Mouse (Mus musculus) left cerebral cortex, postnatal 36 days (tissue): ENCODE data around the gene Farsa. TPM values are rescaled to one million over a fixed set of nuclear protein-coding genes. Genes with fewer than 3 reads are reported as not detected.

ENCODE experiments used
- DNase-seq, 2 experiments: peaks; one replicate each; pipeline ENCODE4 v3.0.0; 2021 to 2022; ENCODE audit warnings: low spot score in 2 of 2, mixed read lengths in 1 of 2
- intact Hi-C: fragments of 180-260 bp; cut with DNase I; formaldehyde crosslinking; loops from one replicate; pipeline ENCODE4 v1.15.1; 2025
- total RNA-seq, 2 experiments: library from RNA; stranded (reverse); gene quantifications; 2 replicates each; pipeline ENCODE4 v1.2.3; 2021

Gene Farsa
- total RNA-seq, 2 experiments from 2014 or later, result 46.2 to 47.8 TPM

DNA sequence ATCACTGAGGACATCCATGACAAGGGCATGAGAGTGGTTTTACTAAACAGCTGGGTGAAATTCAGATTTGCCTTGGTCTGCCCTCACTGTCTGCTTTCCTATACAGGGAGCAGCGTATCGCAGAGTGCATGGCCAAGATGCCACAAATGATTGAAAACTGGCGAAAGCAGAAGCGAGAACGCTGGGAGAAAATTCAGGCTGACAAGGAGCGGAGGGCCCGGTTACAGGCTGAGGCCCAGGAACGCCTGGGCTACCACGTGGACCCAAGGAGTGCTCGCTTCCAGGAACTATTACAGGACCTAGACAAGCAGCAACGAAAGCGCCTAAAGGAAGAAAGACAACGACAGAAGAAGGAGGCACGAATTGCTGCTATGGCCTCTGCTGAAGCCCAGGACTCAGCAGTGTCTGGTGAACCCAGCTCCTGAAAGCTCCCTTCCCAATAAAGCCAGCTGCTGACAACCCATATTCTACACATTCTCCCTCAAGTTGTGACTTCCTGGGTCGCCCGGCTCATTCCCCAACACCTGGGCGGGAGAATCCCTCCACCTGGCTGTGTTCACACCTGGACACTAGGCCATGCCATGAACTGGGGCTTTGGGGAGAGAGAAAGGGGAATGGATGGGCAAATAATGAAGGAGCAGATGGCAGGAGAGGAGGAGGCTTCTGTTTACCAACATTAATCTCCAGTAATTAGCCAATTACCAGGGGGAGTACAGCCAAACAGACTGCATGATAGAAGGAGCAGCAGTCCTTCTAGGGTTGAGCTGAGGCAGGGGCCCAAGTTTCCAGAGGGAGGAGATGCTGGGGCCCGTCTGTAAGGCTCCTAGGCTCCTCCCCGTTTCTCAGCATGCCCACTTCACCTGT, 22.6 kb upstream of the Farsa start:
- DNase-seq, result no peak
- intact Hi-C loops, result no loop called here

DNA sequence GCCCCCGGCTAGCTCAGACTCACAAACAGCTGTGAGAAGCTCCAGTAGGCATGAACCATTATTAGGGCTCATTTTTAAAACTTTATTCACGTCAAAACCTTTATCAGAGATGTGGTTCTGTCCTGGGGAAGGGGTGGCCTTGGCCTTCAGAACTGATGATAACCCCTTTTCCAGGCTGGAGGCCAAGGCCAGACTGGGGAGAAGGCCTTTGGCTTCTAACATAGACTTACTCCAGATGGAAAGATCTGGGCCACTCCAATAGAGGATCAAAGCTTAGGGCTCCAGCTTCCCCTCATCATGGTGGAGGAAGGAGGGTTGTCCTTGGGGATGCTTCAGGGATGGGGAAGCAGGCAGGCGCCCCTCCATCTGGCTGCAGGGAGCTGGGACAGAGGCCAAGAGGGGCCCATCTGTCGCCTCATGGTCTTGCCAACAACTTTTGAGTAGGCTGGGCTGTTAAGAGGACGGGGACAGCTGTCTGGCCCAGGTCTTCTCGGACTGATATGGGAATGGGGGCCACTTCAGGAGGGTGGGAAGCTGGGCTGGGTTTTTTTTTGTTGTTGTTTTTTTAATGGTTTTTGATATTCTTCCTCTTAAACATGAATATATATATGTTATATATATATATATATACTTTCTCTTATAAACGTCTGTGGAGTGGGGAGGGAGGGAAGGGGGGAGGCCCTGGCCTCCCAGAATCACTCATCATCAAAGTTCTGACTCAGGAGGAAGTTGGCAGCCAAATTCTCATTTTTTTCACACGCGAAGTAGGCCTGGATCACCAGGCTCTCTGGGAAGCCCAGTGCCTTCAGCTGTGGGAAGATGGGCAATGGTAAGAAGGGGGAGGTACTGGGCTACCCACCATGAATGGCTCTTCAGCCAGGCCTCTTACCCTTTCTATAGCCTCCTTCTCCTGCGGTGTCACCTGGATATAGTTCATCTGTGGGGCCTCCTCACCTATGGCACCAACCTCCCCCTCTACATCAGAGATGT, 21.6 kb upstream of the Farsa start:
- intact Hi-C loops, result no loop called here
- DNase-seq, result peak; percentile 73 to 79

DNA sequence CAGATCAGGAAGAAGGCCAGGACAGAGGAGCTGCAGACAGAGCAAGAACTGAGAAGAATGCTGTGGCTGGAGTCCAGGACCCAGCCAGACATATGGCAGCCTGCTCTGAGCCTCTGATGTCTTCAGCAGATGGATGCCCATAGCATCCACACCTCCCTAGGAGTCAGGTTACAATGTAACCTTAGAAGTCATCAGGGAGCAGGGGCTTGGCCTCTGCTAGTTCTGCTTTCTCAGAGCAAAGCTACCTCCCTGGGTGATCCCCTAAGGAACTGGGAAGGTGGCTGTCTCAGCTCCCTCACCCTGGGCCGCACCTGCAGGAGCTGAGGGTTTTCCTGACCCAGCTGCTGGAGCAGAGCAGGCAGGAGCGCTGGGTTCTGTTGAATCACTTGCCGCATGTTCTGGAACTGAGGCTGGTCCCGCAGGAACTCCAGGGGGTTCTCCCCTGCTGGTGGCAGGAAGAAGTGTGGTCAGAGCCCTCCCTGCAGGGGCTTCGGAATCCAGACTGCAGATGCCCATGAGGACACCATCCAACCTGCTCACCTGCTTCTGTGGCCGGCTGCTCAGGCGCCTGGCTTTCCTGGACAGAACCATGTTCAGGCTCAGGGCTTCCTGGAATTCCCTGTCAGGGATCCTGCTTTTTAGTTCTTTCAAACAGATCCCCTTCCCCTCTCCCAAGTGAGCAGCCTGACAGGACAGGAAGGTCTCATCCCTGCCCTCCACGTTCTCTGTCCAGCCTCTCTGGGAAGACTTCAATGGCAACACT, 19.5 kb upstream of the Farsa start:
- no peak for DNase-seq
- intact Hi-C loops, result no loop called here

DNA sequence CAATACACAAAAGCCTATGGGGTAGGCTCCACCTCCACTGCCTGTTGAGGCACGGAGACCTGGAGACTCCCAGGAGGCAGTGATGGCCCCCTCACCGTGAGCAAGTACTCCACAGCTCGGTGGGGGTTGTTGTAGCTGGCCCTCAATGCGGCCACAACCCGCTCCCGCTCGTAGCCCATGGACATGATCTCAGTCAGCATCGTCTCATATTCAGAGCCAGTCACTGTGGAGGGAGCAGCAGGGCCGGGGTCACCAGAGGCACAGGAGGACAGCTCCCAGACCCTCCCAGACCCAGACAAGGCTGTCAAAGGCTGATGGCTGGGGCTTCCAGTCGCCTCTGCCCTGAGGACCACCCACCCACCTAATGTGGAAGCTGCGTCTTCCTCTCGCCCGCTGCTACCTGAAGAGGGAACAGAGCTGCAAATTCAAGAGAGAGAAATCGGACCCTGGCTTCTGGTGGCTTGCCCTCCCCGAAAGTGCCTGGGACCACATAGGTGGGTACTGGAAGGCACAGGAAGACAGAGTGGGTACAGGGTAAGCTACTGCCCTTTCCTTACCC, 18.8 kb upstream of the Farsa start:
- DNase-seq, result no peak
- intact Hi-C loops, result no loop called here

DNA sequence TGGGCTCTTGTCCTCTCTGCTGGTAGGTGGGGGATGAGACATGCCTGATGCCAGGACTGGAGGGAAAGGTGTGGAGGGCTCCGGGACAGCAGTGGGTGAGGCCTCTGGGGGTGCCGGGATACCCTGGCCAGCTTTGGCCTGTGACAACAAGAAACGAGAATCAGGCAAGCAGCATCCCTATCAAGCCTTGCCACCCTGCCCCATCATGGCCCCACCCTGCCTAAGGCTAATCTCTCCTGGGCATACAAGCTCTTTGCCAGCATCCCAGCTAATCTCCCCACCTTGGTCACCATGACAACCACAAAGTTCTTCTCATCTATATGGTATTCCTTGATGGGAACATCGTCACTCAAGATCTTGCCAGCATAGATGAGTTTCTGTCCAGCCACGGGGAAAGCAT, 18.3 kb upstream of the Farsa start:
- intact Hi-C loops, result no loop called here
- DNase-seq, result no peak

DNA sequence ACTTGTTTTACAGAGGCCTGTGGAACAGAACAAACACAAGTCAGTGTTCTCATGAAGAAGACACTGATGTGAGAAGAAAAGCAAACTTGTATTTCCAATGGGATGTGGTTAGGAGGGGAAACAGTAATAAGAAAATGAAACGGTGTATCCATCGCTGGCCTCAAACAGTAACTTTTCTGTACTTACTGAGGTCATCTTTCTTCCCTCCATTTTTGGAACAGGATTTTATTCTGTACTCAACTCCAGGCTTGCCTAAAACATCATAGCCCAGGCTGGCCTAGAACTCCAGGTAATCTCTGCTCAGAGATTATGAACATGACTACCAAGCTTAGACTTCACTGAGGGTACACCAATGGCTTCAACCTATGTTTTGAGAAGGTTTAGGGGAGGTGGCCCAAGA, 17.4 kb upstream of the Farsa start:
- intact Hi-C loops, result no loop called here
- DNase-seq, result no peak

DNA sequence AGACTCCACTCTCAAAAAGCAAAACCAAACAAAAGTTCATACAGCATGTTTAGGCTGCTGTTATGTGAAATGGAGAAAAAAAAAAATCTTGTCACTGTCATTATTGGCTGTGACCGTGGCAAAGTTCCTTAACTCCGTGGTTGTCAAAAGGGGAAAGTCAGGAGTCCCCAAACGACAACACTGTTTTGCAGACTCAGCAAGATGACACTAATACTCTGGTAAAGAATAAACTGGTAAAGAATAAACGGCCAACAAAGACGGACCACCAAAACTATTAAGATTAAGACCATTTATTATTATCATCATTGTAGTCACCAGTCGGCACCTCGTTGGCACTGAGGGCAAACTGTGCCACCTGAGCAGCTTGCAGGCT, 16.9 kb upstream of the Farsa start:
- no peak for DNase-seq
- intact Hi-C loops, result no loop called here

DNA sequence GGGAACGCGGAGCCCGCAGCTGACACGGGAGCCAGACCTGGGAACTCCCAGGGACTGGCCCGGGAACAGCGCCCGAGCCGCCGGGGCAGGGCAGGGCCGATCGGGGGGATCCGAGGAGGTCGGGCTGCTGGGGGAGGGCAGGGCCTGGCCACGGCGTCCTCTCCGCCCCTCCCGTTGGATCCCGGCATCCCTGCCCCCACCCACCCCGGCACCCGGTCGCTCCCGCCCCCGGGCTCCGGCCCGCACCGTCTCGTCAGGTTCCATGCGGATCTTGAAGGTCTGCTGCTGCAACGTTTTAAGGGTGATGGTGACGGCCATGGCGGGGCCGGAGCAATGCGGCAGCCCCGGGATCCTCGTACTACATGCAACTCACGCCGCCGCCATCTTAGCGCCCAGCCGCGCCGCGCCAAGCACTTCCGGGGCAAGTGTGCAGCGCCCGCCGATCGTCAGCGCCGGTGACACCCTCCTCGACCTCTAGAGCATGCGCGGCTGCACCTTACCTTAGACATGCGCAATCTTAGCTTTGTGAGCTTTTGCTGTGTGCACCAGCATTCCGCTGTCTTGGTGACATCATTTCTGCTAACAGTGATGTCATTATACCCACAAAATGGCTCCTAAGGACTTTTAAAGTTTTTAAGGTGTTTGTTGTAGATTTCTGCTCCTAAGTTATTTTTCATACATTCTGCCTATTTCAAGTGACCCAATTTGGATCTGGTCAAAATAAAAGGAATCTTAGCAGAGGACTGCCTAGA, 16.4 kb upstream of the Farsa start, which contains the start of gene Rad23a:
Gene Rad23a (minus strand): TSS at position 418 of the 752 bp plus-strand sequence.
- intact Hi-C loops, result no loop called here

DNA sequence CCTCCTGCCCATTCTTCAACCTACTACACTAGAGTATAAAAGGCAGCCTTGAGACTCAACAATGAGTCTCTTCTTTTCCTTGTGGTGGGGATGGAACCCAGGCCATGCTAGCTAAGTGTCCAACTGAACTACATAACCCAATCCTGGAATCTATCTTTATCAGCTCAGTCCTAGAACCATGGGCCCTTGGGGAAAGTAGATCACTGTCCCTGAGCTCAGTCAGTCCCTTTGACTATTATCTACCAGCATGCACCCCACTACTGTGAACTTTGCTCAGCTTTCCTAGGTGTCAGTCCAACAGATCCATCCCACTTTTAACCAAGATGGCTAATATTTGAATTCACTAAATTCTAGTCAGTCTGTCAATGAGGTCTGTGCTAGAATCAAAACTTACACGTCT, 15.3 kb upstream of the Farsa start:
- DNase-seq, result no peak
- intact Hi-C loops, result no loop called here

More for the DNA sequence above, 16.4 kb upstream of the Farsa start, which contains the start of gene Rad23a:
- peak; percentile 90 to 92 for DNase-seq

DNA sequence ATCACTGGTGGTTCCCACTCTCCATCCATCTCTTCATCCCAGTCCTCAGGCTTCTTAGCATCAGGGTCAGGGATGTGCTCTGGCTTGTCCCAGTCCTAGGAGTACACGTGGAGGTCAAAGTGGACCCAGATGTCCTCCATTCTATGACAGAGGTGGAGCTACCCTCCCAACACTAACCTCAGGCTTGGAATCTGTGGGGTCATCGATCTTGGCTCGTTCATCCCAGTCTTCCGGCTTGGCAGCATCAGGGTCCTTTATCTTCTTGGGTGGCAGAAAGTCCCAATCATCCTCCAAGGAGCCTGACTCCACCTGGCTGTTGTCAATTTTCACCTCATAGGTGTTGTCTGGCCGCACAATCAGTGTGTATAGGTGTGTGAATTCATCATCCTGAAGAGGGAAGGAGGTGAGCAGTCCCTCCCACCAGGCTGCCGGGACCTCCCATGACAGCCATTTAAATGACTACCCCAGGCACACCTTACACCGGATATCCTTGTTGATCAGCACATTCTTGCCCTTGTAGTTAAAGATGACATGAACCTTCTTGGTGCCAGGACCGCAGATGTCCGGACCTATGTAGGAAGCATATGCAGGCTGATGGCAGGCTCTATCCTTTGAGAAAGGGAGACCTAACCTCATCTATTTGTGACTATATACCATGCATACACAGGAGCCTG, 12.3 kb upstream of the Farsa start:
- no peak for DNase-seq
- intact Hi-C loops, result no loop called here

DNA sequence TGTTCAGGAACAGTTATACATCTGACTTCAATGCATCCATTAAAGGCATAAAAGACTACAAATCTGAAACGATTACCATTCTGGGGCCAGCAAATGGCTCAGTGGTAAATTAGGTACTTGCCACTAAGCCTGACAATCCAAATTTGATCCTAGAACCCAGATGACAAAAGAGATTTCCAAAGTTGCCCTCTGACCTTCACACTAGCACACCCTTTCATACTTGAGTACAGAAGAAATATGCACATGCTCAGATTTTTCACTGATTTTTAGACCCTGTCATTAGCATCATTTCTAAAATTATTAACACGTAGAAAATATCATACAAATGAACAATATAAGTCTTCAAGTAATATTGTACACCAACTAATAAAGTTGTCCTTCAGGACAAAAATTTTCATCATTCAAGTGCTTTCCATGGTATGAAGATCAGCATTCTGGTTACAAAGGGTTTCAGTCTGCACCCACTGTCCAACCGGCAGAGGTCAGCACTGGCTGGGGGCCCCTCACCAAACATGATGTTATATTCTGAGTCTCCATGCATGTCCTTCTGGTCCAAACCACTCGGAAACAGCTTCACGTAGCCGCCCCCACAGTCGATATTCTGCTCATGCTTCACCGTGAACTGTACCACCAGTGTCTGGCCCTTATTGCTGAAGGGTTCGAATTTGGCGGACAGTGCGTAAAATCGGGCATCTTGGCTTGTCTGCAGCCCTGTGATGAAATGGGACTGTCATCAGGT, 11.3 kb upstream of the Farsa start:
- intact Hi-C loops, result no loop called here
- peak; percentile 19 to 33 for DNase-seq

DNA sequence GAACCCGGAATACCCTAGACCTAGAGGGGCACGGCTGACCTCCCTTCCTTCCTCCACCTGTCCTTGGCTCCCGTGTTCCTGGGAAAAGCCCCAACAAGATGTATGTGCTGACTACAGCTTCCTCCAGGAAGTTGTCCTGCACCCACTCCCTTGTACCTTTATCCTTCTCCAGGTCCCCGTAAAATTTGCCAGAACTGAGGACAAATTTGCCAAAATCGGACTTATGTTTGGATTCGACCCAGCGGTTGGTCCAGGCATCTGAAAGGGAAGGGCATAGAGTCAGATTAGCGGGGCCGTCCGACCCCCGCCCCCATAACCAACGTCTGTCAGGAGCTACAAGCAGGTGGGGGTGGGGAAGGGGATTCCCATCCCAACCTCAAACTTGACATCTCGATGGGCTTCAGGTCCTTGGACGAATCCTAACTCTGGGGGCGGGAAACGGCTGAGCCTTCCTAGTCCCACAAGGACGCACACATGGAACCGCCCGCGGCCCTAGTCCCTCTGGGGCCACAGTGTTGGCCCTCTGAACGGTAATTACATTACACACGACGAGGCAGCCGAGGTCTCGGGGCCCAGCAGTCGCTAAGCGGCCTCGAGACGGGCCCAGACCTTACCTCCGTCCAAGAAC, 10.6 kb upstream of the Farsa start:
- no peak for DNase-seq
- intact Hi-C loops, result no loop called here

DNA sequence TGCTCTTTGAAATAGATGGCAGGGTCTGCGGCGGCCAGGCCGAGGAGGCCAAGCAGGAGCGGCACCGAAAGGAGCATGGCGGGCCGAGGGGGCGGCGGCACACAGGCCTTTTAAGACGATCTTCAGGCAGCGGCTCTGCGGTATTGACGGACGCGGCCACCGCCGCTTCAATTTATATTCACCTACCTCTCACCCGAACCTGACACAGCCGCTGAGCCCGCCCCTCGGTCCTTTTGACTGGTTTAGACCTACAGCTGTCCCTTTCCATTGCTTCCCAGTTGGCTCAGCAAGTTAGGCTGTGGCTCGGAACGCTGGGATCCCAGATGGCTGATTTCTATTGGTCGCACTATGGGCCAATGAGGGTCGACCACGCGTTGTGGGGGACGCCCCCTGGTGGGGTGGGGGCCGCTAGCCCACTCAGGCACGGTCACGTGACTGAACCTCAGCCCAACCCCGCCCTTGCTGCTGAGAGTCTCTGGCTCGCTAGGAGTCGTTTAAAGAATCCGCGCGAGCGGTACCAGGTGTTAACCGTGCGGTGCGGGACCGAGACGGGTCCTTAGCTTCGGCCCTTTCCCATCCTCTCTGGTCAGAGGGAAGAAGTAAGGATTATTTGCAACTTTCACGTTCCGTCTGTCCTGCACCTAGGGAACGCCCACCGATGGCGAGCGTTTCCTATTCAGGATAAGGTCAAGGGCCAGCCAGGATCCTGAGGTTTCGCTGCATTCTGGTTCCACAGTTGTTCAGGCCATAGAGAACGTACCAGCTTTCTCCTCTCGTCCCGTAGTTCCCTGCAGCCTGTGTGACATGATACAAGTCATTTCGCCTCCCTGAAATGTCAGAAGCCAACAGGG, 9.8 kb upstream of the Farsa start, which contains the start of gene Calr:
Gene Calr (minus strand): TSS at position 213 of the 851 bp plus-strand sequence.
- intact Hi-C loops, result no loop called here
- peak; percentile 99 for DNase-seq

DNA sequence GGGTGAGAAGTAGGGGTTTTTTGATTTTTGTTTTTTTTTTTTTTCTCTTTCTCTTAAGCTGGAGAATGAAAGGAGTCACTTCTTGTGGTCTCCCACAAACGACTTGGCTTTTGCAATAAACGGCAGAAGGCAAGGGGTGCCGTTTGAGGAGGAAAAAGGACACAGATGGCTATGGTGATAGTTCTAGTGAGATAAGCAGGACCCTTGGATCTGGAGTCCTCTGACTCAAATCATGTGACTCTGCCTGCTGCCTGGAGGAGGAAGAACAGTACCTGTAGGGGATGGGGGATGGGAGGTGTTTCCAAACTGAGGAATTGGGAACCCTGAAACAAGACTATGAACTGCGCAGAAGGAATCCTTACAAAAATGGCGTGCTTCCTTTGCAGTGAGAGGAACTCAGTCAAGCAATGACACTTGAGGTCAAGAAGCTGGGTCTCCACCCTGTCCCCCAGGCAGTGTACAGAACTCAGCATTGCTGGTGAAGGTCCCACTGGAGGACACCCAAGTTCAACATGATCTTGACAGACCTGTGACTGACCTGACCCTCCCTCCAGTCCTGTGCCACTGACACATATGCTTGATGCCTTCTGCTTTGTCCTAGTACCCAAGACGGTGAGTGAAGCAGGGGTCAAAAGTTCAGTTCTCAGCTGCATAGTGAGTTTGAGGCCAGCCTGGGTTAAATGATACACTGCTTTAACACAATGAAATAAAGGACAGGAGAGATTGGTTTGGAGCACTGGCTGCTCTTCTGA, 8.9 kb upstream of the Farsa start:
- intact Hi-C loops, result no loop called here
- no peak for DNase-seq

DNA sequence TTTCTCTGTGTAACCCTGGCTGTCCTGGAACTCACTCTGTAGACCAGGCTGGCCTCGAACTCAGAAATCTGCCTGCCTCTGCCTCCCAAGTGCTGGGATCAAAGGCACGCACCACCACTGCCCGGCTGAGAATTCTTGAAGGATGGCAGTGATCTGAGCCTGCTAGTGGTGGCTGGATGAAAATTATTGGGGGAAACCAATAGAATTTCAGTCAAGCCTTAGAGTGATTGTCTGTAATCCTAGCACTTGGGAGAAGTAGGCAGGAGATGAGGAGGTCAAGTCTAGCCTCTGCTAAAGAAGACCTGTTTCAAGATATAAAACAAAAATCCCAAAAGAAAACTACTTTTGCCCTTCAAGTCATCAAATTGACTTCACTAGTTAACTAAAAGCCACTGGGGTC, 355 bp upstream of the Farsa start:
- no peak for DNase-seq
- intact Hi-C loops, result loop anchor here (5.0 kb wide), 1 partner anchor 46 kb away; the partner anchor contains the start of gene Klf1
